Mouse (Mus musculus) olfactory bulb, adult 2 months (tissue): ENCODE measurements around the gene Spdya.

Experiments used
- CTCF ChIP-seq: fragments of 200-500 bp; IDR thresholded peaks from 2 replicates; pipeline ENCODE4 v1.5.1; 2012; ENCODE audit warnings: low read depth, mild to moderate bottlenecking, low read length, moderate library complexity; ENCODE audit not compliant: insufficient read depth
- POLR2A ChIP-seq: fragments of 200-500 bp; IDR thresholded peaks from 2 replicates; pipeline ENCODE4 v1.6.1; 2012; ENCODE audit warnings: mild to moderate bottlenecking, low read depth, low read length, moderate library complexity; ENCODE audit not compliant: insufficient read depth

- TF ChIP-seq POLR2A (peak; percentile 66), CTCF (no peak)
Observed at GRCm38 (mm10) chr17:71598659-71599554, 47.0 kb downstream of the Spdya start.
